Mouse (Mus musculus) embryonic stem cell, embryonic (primary cell): ENCODE data around the gene Eid1.

Source experiments
- CTCF ChIA-PET, 4 experiments: fragments of 300-600 bp in 2 of 4; fragments of 350-600 bp in 2 of 4; sonication (Branson Sonifier 250); formaldehyde crosslinking; loops; one replicate each; lab custom pipeline; 2022; ENCODE audit warnings: inconsistent platforms in 2 of 4; lab: Charles Lee
- POLR2A ChIA-PET, 4 experiments: fragments of 300-600 bp in 2 of 4; fragments of 350-600 bp in 2 of 4; sonication (Branson Sonifier 250); formaldehyde crosslinking; loops; one replicate each; lab custom pipeline; 2022; ENCODE audit warnings: antibody characterized with exemption in 4 of 4, inconsistent platforms in 1 of 4; lab: Charles Lee

The Eid1 gene

DNA sequence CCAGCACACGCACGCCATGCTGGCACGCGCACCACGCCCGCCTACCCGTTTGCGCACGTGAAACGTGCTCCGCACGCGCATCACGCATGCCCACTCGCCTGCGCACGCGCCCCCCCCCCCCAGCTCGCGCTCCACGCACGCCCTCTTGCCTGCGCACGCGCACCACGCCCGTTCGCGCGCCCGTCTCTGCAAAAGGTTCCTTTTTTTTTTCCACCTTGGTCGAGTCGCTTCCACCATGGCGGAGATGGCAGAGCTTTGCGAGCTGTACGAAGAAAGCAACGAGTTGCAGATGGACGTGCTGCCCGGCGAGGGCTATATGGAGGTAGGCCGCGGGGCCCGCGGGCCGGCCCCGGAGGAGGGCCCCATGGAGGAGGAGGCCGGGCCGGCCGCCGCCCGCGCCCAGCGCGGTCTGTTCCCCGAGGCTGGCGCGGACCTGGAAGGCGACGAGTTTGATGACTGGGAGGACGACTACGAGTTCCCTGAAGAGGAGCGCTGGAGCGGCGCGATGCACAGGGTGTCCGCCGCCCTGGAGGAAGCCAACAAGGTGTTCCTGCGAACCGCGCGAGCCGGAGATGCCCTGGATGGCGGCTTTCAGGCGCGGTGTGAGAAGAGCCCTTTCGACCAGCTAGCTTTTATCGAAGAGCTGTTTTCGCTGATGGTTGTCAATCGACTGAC is at the start of gene Eid1:
TSS of gene Eid1 (plus strand) at position 139 of the 675 bp plus-strand sequence.
- CTCF ChIA-PET = interaction anchor here in 3 of 4 experiments (0.6 to 1.3 kb wide), 8 partner anchors 59 to 1185 kb away, joined by 3 to 9 read pairs (median 4); no protein-coding TSS in a partner anchor
- POLR2A ChIA-PET = interaction anchor here (0.6 to 1.7 kb wide), 17 partner anchors 9 to 1203 kb away, joined by 3 to 10 read pairs (median 4); partner anchors contain the start of genes Cep152 (in 2 of the 4), Cops2 (in 1 of the 4), Galk2 (in 1 of the 4) and Trpm7 (in 1 of the 4)

DNA sequence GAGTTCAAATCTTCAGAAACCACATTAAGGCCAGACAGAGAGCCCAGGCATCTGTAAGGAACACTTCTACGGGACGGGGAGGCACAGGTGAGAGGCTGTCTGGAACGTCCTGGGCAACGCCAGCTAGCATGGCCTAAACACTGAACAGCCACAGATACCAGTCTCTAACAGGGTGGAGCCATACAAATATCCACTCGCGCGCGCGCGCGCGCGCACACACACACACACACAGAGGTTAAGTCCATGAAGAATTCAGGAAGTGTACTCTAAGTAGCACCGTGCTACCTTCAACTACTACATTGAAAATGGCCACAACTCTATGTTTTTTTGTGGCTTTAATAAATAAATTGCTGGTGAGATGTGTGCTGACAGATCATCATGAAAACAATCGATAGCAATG is 49.7 kb upstream of the Eid1 start:
- ChIA-PET CTCF (no interaction called here), POLR2A (interaction anchor here in 2 of 4 experiments (0.5 to 2.7 kb wide), 3 partner anchors 8 to 24 kb away, joined by 3 to 29 read pairs (median 4); no protein-coding TSS in a partner anchor)

DNA sequence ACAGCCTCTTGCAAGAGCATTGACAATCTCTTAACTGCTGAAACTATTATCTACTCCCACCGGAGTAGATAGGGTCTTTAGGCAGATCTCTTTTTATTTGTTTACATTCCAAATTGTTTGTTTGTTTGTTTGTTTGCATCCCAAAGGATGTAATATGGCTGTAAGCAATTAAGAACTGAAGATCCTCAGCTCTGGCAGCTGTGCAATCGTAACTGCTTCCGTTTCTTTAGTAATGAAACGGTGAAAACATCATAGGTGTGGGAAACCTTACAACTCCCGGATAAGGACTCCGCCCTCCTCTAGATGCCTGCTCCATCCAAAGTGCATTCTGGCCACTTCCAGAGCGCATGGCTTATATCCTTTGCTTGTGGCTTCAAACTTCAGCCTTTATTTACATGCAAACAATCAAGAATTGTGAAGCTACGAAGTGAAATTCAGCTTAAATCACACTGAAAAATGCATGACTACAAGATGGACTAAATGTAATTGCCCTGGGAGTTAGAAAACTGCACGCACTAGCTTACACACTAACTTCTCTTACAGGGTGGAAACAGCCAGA is 48.7 kb upstream of the Eid1 start:
- ChIA-PET POLR2A (interaction anchor here in 2 of 4 experiments (0.9 to 2.7 kb wide), 16 partner anchors 8 to 376 kb away, joined by 3 to 29 read pairs (median 4); partner anchors contain the start of gene Eid1 (in 2 of the 2)), CTCF (interaction anchor here in 1 of 4 experiments (1.7 kb wide), 1 partner anchor 26 kb away, joined by 3 read pairs; no protein-coding TSS in a partner anchor)

DNA sequence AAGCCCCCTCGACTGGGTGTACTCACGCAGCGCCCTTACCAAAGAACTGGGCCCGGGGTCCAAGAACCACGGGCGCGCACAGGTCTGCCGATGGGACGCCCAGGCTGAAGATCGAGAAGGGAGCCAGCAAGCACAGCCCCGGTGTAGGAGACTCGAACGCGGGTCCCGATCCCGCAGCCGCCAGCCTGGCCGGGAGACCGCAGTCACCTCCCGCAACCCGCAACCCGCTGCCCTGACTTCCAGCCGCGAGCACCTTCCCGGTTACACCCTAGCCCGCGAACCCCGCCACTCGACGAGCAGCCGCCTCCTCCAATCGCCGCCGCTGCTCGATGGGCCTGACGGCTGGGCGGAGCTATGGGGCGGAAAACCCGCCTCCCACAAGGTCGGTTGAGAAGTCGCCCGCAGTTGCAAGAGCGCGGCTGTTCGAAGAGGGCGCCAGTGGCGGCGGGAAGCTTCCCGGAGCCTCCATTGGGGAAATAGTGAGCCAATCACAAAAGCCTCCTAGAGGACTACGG is 48.0 kb upstream of the Eid1 start, which contains the start of gene Cep152:
TSS of gene Cep152 (minus strand) at position 277 of the 515 bp plus-strand sequence.
- POLR2A ChIA-PET = interaction anchor here in 3 of 4 experiments (0.6 to 2.7 kb wide), 33 partner anchors 8 to 1446 kb away, joined by 3 to 29 read pairs (median 3); partner anchors contain the start of genes Eid1 (in 2 of the 3), Blvra (in 1 of the 3), Cops2 (in 1 of the 3) and Dtwd1 (in 1 of the 3)
- CTCF ChIA-PET = interaction anchor here in 3 of 4 experiments (0.5 to 1.7 kb wide), 15 partner anchors 15 to 948 kb away, joined by 3 to 6 read pairs (median 3); partner anchors contain the start of genes Shc4 (in 2 of the 3) and Dut (in 1 of the 3)

DNA sequence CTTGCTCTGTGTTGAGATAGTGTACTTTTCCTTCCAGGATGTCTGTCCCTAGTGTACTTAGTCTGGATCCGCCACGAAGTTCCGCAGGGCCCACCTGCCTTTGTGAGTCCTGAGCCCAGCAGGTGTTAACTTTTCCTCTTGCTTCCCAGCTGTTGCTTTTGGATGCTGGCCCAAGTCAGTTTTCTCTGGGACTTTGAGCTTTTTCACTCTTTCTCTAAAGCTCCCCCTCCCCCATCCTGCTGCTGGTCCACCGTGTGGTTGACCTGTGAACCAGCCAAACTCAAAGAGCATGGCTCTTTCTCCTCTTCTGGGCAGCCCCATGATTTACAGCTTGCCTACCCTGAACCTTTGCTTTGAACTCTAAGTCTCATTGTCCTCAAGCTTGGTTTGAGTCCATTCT is 46.4 kb upstream of the Eid1 start:
- POLR2A ChIA-PET = no interaction called here

DNA sequence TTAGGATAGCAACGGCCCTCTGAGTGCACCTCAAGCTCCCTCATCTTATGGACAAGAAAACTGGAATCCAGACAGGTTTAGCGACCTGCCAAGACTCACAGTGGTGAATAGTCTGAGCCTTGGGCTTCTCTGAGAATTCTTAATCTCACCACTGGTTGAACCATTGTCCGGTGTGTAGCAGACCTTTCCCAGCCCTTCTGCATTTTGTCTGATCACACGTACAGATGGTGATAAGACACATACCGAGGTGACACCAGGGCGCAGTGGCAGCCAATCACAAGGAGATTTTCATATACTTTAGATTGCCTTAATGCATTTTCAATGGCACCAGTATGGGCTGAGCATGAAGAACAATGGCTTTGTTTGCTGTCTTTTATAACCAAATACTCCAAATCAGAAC is 44.4 kb upstream of the Eid1 start:
- CTCF ChIA-PET = no interaction called here
- POLR2A ChIA-PET = no interaction called here

More for the DNA sequence above, 46.4 kb upstream of the Eid1 start:
- CTCF ChIA-PET = no interaction called here

DNA sequence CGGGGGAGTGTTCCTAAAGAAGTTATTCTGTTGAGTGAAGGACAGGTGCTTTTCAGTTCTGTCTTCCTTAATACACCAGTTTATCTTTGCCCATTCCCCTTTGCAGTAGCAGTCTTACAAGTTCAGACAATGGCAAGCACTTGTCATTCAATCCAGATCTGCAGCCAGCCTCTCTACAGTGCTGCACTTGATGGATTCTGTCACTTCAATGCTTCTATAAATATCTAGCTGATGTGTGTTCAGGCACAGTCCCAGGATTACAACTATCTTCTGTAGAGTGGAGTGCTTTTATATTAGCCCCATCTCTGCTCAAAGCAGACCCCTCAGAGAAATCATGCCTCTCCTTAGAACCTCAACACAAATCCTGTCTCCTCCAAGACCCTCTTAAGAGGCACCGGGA is 42.9 kb upstream of the Eid1 start:
- POLR2A ChIA-PET = no interaction called here
- CTCF ChIA-PET = no interaction called here

DNA sequence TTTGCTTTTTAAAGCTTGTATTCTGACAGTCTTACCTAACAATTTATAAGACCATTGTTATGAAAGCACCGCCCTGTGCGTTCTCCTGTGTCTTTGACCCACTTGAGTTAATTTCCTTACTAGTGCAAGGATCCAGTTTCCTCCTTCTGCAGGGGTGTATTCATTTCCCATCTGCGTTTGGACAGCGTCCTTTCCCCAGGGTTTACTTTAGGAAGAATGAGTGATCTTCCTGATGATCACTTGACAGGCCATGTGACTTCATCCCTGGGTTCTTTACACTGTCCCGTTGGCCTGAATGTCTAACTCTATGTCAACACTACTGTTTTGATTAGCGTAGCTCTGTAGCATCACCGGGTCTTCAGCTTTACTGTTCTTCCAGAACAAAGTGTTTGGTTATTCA is 35.6 kb upstream of the Eid1 start:
- CTCF ChIA-PET = no interaction called here

DNA sequence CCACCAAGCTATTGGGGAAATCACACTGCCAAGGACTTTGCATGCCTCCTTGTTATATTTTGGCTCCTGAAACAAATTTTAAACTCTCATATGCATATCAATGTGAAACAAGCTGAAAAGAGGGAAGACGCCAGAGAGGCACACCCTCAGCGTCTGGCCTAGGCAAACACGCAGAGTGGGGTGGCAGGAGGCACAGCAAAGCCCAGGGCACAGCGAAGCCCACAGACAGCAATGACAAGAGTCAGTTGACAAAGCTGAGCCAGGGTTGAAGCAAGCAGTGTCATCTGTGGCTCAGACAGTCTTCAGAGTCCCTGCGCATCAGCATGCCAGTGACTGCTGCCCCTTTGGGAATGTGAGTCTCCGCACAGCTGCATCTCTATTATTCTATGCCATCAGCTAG is 28.0 kb upstream of the Eid1 start:
- ChIA-PET CTCF (no interaction called here), POLR2A (interaction anchor here in 1 of 4 experiments (1.5 kb wide), 1 partner anchor 20 kb away, joined by 3 read pairs; the partner anchor contains the start of gene Cep152)

More for the DNA sequence above, 35.6 kb upstream of the Eid1 start:
- POLR2A ChIA-PET = interaction anchor here in 1 of 4 experiments (0.7 kb wide), 1 partner anchor 13 kb away, joined by 3 read pairs; the partner anchor contains the start of gene Cep152

DNA sequence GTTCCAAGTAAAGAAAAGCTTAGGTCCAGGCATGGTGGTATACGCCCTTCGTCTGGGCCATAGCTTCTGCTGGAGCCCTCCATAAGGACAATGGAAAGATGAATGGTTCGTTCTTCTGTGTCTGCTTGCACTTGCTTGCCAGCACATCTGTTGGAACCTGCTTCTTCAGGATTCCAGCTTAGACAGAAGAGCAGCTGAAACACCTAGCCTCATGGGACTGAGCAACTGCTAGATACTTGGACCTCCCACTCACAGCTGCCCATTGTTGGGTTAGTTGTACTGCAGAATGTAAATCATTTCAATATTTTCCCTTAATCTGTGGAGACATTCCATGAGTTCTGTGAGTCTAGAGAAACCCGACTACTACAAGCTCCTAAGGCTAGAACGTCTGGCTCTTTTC is 22.9 kb upstream of the Eid1 start:
- POLR2A ChIA-PET = no interaction called here
- CTCF ChIA-PET = no interaction called here

DNA sequence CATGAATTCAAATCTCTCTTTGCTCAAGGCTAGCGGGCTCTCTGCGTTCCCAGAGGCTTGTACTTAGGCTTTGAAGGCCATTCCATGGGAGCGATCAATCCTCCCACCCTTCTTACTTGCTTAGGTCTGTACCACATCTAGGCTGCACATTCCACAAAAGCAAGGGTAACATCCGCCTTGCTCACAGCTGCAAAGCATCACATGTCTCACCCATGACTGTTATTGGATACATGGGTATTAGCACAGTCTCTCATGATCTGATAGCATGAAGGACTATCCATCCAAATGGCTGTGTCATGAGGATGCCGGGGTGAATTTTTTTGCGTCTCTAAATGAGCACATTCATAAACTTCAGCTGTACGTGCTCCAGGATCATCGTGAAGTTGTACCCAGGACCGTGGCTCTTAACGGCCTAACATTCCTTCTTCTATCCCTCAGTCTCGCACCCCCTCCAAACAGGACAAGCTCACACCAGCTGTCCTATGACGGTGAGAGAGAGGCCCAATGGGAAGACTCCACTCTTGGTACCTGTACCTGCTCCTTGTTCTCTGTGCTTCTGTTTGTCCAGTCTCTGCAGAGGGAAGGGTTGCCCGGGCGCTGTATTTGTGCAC is 22.0 kb upstream of the Eid1 start:
- POLR2A ChIA-PET = no interaction called here
- CTCF ChIA-PET = no interaction called here

DNA sequence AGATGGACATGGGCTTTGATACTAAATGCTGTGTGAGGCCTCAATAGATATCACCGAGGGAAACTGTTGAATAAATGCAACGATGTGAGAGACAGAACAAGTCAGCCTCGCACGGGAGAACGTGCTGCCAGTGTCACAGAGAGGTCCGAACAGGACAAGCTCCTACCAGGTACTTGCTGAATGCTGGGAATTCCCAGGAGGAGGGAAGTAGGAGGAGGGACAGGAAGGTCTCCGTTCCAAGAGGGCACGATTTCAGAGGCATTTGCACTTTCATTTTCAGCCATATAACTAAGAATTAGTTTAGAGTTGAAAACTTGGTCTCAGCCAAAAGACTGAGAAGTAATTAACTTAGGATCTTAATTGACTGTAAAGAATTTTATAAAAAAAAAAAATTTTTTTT is 21.3 kb upstream of the Eid1 start:
- ChIA-PET CTCF (no interaction called here), POLR2A (no interaction called here)

DNA sequence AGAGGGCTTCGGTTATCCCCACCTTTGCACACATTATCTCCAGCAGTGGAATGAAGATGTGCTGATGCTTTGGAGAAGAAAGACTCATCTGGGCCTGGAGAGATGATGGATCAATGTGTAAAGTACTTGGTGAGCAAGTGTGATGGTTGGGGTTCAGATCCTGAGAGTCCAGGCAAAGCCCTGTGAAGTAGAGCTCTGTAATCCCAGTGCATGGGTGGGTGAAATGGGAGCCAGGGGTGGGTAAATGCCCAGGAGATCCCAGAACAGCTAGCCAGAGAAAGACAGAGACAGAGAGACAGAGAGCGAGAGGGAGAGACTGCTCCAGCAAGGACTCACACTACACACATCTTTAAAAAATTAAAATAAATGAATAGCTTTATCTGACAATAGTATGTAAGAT is 19.6 kb upstream of the Eid1 start:
- ChIA-PET CTCF (no interaction called here), POLR2A (no interaction called here)

DNA sequence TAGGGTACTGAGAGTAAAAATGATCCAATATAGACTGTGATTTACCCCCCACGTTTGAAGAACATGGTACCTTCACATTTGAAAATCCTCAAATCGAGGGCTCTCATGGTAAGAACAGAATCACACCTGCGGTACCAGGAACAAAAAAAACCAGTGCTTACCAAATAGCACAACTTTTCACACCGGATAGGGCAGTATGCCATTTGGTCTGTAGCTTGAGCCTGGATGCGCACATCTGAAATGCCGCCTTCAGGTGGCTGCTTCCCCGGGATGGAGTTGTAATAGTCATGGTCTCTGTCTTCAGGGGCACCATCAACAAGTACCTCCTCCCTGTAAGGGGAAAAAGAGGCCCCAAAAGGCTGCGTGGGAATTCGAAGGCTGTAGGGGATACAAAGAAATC is 17.5 kb upstream of the Eid1 start:
- POLR2A ChIA-PET = no interaction called here
- CTCF ChIA-PET = interaction anchor here in 1 of 4 experiments (0.8 kb wide), 1 partner anchor 12 kb away, joined by 5 read pairs; no protein-coding TSS in a partner anchor

DNA sequence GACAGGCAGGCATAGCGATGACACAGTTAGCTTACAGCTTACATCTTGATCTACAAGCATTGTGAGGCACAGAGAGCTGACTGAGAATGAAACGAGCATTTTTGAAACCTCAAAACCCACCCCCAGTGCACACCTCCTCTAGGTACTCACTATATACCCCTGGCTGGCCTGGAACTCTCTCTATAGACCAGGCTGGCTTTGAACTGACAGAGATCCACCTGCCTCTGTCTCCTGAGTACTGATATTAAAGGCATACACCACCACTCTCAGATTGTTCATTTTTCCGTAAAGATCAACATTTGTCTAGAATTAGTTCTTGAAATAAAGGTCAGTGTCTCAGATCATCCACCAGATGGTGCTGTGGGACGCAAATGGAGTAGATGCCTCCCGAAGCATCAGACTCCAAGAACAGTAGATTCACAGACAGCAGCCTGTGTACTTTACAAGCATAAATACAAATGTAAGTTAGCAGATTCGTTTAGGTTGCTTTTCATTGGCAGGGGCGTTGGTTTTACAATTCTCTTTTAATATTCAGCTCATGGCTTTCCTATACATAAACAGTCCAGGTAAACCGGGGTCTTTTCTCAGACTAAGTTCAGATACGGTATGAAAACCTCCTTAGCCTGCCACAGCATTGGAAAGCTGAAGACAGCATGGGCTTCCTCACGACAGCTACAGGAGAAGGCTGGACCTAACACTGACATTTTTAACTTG is 12.9 kb upstream of the Eid1 start:
- CTCF ChIA-PET = interaction anchor here (0.6 to 1.8 kb wide), 8 partner anchors 12 to 501 kb away, joined by 3 to 7 read pairs (median 3); partner anchors contain the start of gene Cep152 (in 1 of the 4)
- POLR2A ChIA-PET = interaction anchor here in 1 of 4 experiments (1.1 kb wide), 1 partner anchor 72 kb away, joined by 3 read pairs; no protein-coding TSS in a partner anchor

DNA sequence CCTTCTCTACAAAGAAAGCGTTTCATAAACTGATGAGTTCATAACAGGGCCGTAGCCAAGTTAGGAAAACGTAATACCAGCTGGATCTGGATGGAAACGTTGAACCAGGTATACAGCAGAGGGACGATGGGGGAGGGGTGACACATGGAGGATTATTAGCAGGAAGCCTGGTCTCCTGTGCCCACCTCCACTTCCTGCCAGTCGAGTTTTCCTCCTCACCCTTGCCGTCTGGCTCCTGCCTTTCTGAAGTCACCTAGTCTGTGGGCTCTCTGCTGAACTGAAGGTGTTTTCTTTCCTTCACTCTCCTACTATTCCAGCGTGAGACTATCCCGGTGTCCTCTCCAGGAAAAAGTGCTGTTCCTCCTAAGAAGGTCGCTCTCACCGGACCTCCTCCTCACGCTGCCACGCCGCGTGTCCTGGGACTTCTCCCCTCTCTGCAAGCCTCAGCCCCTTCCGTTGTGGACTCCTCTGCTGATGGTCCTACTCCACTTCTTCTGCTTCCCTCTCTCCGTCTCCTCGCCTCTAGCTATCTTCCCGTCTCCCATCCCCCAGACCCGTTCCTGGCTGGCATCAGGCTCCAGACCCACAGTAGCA is 12.3 kb upstream of the Eid1 start:
- ChIA-PET CTCF (interaction anchor here (0.5 to 1.8 kb wide), 7 partner anchors 11 to 312 kb away, joined by 3 to 7 read pairs (median 4); partner anchors contain the start of gene Cep152 (in 1 of the 4)), POLR2A (interaction anchor here in 1 of 4 experiments (0.6 to 0.7 kb wide), 2 partner anchors 12 to 393 kb away, joined by 3 to 4 read pairs; partner anchors contain the start of gene Eid1)

DNA sequence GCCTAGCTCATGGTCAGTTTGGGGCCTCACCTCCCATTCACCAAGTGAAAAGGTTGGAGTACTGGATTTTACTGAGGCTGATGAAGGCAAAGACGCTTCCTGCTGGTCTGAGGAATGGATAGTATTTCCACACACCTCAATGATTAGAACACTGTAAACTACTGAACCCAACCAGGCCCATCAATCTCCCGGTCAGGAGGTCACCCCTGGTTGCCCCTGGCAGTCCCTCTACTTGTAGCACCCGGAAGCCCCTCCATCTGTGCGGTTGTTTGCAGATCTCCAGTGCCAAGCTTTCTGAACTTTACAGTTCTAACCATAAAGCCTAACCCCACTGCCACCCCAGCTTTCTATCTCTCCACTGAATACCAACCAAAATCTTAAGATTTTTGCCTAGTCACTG is 11.7 kb upstream of the Eid1 start:
- POLR2A ChIA-PET = interaction anchor here in 2 of 4 experiments (0.6 to 0.7 kb wide), 3 partner anchors 12 to 929 kb away, joined by 3 to 4 read pairs (median 3); partner anchors contain the start of gene Eid1 (in 1 of the 2)
- CTCF ChIA-PET = interaction anchor here in 1 of 4 experiments (0.9 to 1.8 kb wide), 3 partner anchors 36 to 218 kb away, joined by 3 to 7 read pairs (median 4); partner anchors contain the start of gene Cep152
